Mouse (Mus musculus) liver, embryonic 11.5 days (tissue): ENCODE measurements at regions not wholly inside any gene's neighbourhood (a gene's known extent, or its start where the extent isn't known, plus 50 kb on each side); places are given as distances from the start of the nearest gene placed in this dataset.
A peak's percentile ranks its signal among the peaks of the same experiment; 100 is the strongest.

Experiments
- ATAC-seq: fragments of 200-750 bp; cut with Nextera tagmentation; replicated peaks from 2 replicates; pipeline ENCODE4 v1.8.0; 2017; ENCODE audit warnings: moderate number of reproducible peaks, mild to moderate bottlenecking, moderate TSS enrichment, moderate library complexity; ENCODE audit not compliant: low FRiP score
- DNase-seq: peaks from one replicate; pipeline ENCODE4 v3.0.0-alpha.2; 2017; ENCODE audit warnings: low spot score
- H3K27ac ChIP-seq: fragments of 300-500 bp; sonication (generic); 2 replicates; pipeline ENCODE4 v1.5.1; 2014; ENCODE audit warnings: mild to moderate bottlenecking, low read depth, low read length, control low read depth
- H3K27me3 ChIP-seq: fragments of 300-500 bp; sonication (generic); replicated peaks from 2 replicates; pipeline ENCODE4 v1.6.1; 2014; ENCODE audit warnings: low read length, mixed read lengths; ENCODE audit not compliant: control insufficient read depth, insufficient read depth
- H3K36me3 ChIP-seq: fragments of 300-500 bp; sonication (generic); 2 replicates; pipeline ENCODE4 v1.6.1; 2014; ENCODE audit warnings: mild to moderate bottlenecking, low read length, moderate library complexity, mixed read lengths; ENCODE audit not compliant: control insufficient read depth, insufficient read depth
- H3K4me1 ChIP-seq: fragments of 300-500 bp; sonication (generic); replicated peaks from 2 replicates; pipeline ENCODE4 v1.6.1; 2014; ENCODE audit warnings: low read length, mixed read lengths; ENCODE audit not compliant: control insufficient read depth, insufficient read depth
- H3K4me2 ChIP-seq: fragments of 300-500 bp; sonication (generic); 2 replicates; pipeline ENCODE4 v1.6.1; 2014; ENCODE audit warnings: mild to moderate bottlenecking, control low read depth, moderate library complexity
- H3K4me3 ChIP-seq: fragments of 300-500 bp; sonication (generic); 2 replicates; pipeline ENCODE4 v1.5.1; 2014; ENCODE audit warnings: low read depth, low read length, control low read depth
- H3K9ac ChIP-seq: fragments of 300-500 bp; sonication (generic); 2 replicates; pipeline ENCODE4 v1.6.1; 2014; ENCODE audit warnings: low read depth, low read length, control low read depth
- H3K9me3 ChIP-seq: fragments of 300-500 bp; sonication (generic); 2 replicates; pipeline ENCODE4 v1.6.1; 2016; ENCODE audit warnings: low read length, inconsistent platforms, mixed read lengths; ENCODE audit not compliant: control insufficient read depth
- WGBS: fragments of 180-500 bp; shearing (Covaris S2); extraction: QIAGEN DNeasy Blood & Tissue Kit; methylation state at CpG from one replicate; pipeline ENCODE4 v1.1.7; 2014; 5-methylcytosine and 5-hydroxymethylcytosine counted together

GRCm38 (mm10) chr16:49278478-49278877, 221.2 kb downstream of the Myh15 start:
- 0 out of 2 replicates have a peak, but pooled peaks have one; percentile 45 for ATAC-seq
- 11% methylated on average over 2 of the region's 2 CpGs for WGBS
- Histone ChIP-seq H3K27me3 (no peaks in the 10 kb centered on the region), H3K27ac (no peak overlapping the region), H3K4me3 (no peak overlapping the region), H3K4me1 (no peaks in the 10 kb centered on the region), H3K9ac (no peak overlapping the region), H3K36me3 (no peaks in the 10 kb centered on the region), H3K9me3 (no peaks in the 10 kb centered on the region), H3K4me2 (no peak overlapping the region)
- DNase-seq, result peak; percentile 38

- no peaks in the 10 kb centered on the region for H3K36me3 ChIP-seq
- H3K27me3 ChIP-seq, result no peaks in the 10 kb centered on the region
- WGBS, result 77% methylated on average over 4 of the region's 4 CpGs
- no peak for ATAC-seq
- no peaks in the 10 kb centered on the region for H3K4me1 ChIP-seq
- H3K27ac ChIP-seq, result no peak overlapping the region
- no peak overlapping the region for H3K9ac ChIP-seq
- no peak overlapping the region for H3K4me3 ChIP-seq
- no peaks in the 10 kb centered on the region for H3K9me3 ChIP-seq
- no peak overlapping the region for H3K4me2 ChIP-seq
- DNase-seq, result no peak
These were observed 230.9 kb downstream of the Myh15 start for GRCm38 (mm10) chr16:49288096-49288714.

GRCm38 (mm10) chr16:49289200-49290079, 232.2 kb downstream of the Myh15 start:
- H3K9me3 ChIP-seq, result no peaks in the 10 kb centered on the region
- no peaks in the 10 kb centered on the region for H3K36me3 ChIP-seq
- no peaks in the 10 kb centered on the region for H3K27me3 ChIP-seq
- no peak overlapping the region for H3K4me2 ChIP-seq
- ATAC-seq, result no peak
- WGBS, result 80% methylated on average over 10 of the region's 10 CpGs
- no peaks in the 10 kb centered on the region for H3K4me1 ChIP-seq
- no peak overlapping the region for H3K27ac ChIP-seq
- H3K4me3 ChIP-seq, result no peak overlapping the region
- no peak for DNase-seq
- no peak overlapping the region for H3K9ac ChIP-seq

- DNase-seq (no peak), ATAC-seq (no peak)
- Histone ChIP-seq H3K9ac (no peak overlapping the region), H3K36me3 (no peaks in the 10 kb centered on the region), H3K4me2 (no peak overlapping the region), H3K27ac (no peak overlapping the region), H3K9me3 (no peaks in the 10 kb centered on the region), H3K4me3 (no peak overlapping the region), H3K27me3 (no peaks in the 10 kb centered on the region), H3K4me1 (no peaks in the 10 kb centered on the region)
- 84% methylated on average over 6 of the region's 6 CpGs for WGBS
These were observed 246.5 kb downstream of the Myh15 start for GRCm38 (mm10) chr16:49303612-49304307.

- DNase-seq (no peak), ATAC-seq (no peak)
- no peaks in the 10 kb centered on the region for H3K36me3 ChIP-seq
- H3K27me3 ChIP-seq, result no peaks in the 10 kb centered on the region
- H3K4me2 ChIP-seq, result no peak overlapping the region
- no peaks in the 10 kb centered on the region for H3K4me1 ChIP-seq
- H3K9ac ChIP-seq, result no peak overlapping the region
- no peak overlapping the region for H3K27ac ChIP-seq
- WGBS, result 71% methylated on average over 2 of the region's 2 CpGs
- H3K9me3 ChIP-seq, result no peaks in the 10 kb centered on the region
- no peak overlapping the region for H3K4me3 ChIP-seq
These were observed 247.1 kb downstream of the Myh15 start for GRCm38 (mm10) chr16:49304354-49304753.

- no peaks in the 10 kb centered on the region for H3K9me3 ChIP-seq
- H3K27ac ChIP-seq, result no peak overlapping the region
- 67% methylated on average over 2 of the region's 2 CpGs for WGBS
- ATAC-seq (no peak), DNase-seq (no peak)
- no peaks in the 10 kb centered on the region for H3K36me3 ChIP-seq
- no peak overlapping the region for H3K4me3 ChIP-seq
- H3K27me3 ChIP-seq, result no peaks in the 10 kb centered on the region
- no peaks in the 10 kb centered on the region for H3K4me1 ChIP-seq
- H3K9ac ChIP-seq, result no peak overlapping the region
- H3K4me2 ChIP-seq, result no peak overlapping the region
These were observed 259.8 kb downstream of the Myh15 start for GRCm38 (mm10) chr16:49317061-49317460.

- Histone ChIP-seq H3K4me3 (no peak overlapping the region), H3K4me2 (no peak overlapping the region), H3K9me3 (no peaks in the 10 kb centered on the region), H3K9ac (no peak overlapping the region), H3K36me3 (no peaks in the 10 kb centered on the region), H3K4me1 (no peaks in the 10 kb centered on the region), H3K27ac (no peak overlapping the region), H3K27me3 (no peaks in the 10 kb centered on the region)
- WGBS, result 72% methylated on average over 4 of the region's 4 CpGs
- ATAC-seq, result no peak
- DNase-seq, result no peak
These were observed 261.9 kb downstream of the Myh15 start for GRCm38 (mm10) chr16:49319047-49319678.

GRCm38 (mm10) chr16:49319774-49320173, 262.5 kb downstream of the Myh15 start:
- Histone ChIP-seq H3K4me3 (no peak overlapping the region), H3K27me3 (no peaks in the 10 kb centered on the region), H3K4me2 (no peak overlapping the region), H3K9ac (no peak overlapping the region), H3K9me3 (no peaks in the 10 kb centered on the region), H3K36me3 (no peaks in the 10 kb centered on the region), H3K27ac (no peak overlapping the region), H3K4me1 (no peaks in the 10 kb centered on the region)
- ATAC-seq, result no peak
- 52% methylated on average over 5 of the region's 5 CpGs for WGBS
- no peak for DNase-seq
